Mouse (Mus musculus): ENCODE results near the gene Tjp2. TPM values are rescaled to one million over a fixed set of nuclear protein-coding genes. Genes with fewer than 3 reads are reported as not detected.

Gene Tjp2
- total RNA-seq, 4 experiments from 2014 or later: 2.6 to 4.6 (median 4.0) TPM

DNA sequence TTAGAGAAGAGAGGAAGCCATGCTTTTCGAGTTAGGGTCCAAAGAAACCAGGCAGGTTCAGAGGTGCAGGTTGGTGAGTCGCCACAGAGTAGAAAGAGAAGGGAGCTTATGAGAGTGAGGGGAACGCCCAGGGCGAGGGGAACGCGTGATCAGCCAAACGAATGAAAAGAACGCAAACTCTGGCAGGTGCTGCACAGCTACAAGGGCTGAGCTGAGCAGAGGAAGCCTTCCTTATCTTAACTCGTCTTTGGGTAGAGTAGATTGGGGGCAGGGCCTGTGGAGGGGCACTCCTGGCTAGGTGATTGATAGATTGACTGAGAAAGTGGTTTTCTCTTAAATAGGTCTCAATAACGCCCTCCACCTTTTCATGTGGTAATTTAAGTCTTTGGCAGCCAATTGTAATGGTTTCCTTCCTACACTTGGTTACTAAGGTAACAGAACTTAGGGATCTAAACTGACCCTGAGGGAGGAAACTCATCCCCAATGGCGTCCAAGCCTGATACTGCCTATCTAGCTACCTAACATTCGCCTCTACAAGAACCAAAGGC lies 160.4 kb downstream of the Tjp2 start:
- no peak for DNase-seq (ENCODE audit: low spot score in 2 of 2)

DNA sequence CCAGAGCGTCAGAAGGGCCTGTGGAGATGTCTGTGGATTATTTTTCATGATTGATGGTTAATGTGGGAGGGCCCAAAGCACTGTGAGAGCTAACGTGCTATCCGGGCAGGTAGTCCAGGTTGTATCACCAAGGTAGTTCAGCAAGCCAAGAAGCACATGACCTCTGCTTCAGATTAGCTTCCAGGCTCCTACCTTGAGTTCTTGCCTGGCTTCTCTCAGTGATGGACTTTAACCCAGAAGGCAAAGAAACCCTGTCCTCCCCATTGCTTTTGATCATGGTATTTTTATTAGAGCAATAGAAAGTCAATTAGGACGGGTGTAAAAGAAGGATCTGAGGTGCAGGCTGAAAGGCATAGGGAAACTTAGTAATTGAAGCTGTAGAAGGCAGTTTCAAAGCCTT lies 161.2 kb downstream of the Tjp2 start:
- DNase-seq (ENCODE audit: low spot score in 2 of 2): no peak

GRCm38 (mm10) chr19:24058851-24059250 lies 166.0 kb downstream of the Tjp2 start:
- no peak for DNase-seq (ENCODE audit: low spot score in 2 of 2)

GRCm38 (mm10) chr19:24058021-24058420 lies 166.8 kb downstream of the Tjp2 start:
- no peak for DNase-seq (ENCODE audit: low spot score in 2 of 2)

DNA sequence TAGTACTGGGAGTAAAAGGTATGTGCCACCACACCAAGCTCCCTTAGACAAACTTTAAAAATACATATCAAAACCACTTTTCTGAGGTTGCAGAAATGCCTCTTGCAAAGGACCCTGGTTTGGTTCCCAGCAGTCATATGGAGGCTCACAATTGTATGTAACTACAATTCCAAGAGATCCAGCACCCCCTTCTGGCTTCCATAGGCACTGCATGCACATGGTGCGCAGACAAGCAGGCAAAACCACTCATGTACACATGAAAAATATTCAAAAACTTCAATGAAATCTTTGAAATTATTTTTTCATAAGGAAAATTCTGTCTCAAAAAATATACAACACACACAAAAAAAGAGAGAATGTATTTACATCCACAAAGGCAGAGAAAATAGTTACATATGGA lies 167.9 kb downstream of the Tjp2 start:
- no peak for DNase-seq (ENCODE audit: low spot score in 2 of 2)

DNA sequence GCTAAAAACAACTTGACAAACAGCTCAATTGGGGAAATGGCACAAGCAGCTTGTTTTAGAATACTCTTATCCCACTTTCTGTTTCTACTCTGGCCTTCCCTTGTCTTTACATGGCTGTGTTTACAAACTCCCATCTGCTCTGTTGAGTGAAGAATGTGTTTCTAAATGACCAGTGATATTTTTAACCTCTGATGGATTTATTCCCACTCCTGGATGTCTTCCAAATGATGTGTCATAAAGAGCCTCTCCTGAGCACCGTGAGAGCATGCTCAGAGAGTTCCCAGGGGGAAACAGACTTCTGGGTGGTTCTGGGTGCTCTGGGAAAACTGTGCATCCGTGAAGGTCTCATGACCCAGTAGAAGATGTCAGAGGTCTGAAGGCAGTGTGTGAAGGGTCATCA lies 169.9 kb downstream of the Tjp2 start:
- no peak for DNase-seq (ENCODE audit: low spot score in 2 of 2)

- no peak for DNase-seq (ENCODE audit: low spot score in 2 of 2)
Measured at GRCm38 (mm10) chr19:24054265-24054664, 170.6 kb downstream of the Tjp2 start.

DNA sequence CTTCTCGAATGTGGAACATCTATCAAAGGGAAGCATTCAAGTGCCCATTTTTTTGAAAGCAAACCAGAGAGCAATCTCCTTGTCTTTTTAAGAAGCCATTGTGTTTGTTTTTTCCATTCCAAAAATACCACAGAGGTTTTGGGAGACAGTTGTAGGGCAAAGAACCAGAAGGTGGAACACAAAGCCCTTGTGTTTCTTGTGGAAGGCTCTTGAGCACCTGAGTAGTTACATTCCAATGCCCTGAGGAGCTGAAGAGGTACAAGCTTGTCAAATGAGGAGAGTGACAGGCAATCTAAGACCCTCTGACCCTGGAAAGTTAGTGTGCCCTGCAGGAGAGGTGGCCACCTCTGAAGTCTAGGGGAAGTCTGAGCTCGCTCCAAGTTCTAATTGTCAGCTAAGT lies 174.3 kb downstream of the Tjp2 start:
- DNase-seq (ENCODE audit: low spot score in 2 of 2): no peak

DNA sequence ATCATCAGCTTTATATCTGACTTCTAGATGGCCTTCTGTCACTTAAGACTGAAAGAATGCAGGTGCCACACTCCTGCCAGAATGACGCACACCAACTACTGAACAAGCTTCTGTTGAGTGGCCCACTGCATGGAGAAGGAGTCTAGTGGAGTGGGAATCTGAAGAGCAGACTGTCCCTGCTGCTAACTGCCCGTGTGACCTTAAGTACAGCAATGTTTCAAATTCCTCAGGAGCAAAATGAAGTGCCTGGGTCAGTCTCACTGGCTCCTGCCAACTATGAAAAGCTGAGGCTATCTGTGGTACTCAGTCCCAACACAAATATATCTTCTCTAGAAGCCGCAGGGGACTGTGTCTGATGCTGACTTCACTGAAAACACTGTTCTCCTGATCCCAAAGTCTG lies 175.5 kb downstream of the Tjp2 start:
- no peak for DNase-seq (ENCODE audit: low spot score in 2 of 2)

DNA sequence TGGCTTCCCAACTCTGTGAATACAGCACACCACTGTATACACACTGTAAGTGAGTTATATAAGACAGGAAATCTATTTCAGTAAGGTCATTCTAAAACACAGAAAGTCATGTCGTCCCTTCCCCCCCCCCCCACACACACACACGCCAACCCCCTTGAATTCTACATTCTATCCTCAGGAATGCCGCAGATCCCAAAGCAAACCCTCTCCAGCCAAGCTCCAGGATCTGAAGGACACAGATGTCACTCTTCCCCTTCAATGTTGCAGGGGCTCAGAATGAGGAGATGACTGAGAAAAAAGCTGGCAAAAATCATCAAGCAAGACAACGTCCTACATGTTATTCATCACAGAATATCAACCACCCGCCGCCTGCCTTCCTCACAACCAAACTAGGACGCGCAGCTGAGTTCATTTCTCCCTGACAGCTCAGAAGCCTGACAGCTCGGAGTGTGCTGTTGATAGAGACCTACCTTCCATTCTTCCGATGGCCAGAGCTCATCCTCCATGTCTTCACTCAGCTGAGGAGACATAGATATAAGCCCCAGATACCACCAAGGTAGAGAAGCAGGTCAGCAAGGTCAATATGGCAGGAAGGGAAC lies 178.3 kb downstream of the Tjp2 start:
- no peak for DNase-seq (ENCODE audit: low spot score in 2 of 2)

Other genes with a start within 250 kb of the Tjp2 start
- gene Fam189a2, start 194.0 kb downstream of the Tjp2 start, total RNA-seq (2022): 10 to 100 TPM; 21.5 to 31.0 (median 28.2) TPM
- gene Fxn, start 55.6 kb upstream of the Tjp2 start, total RNA-seq (2022): 10 to 100 TPM; 17.4 to 20.6 (median 18.7) TPM